Mouse (Mus musculus): Measurements from ENCODE around the gene Zfyve27.

Zfyve27 gene

GRCm38 (mm10) chr19:42237602-42238340 lies 74.0 kb downstream of the Zfyve27 start:
- DNase-seq (ENCODE audit: low read depth), result no peak

- no peak for DNase-seq (ENCODE audit: low read depth)
These were observed 74.6 kb downstream of the Zfyve27 start for GRCm38 (mm10) chr19:42238341-42238715.

GRCm38 (mm10) chr19:42240881-42241280 lies 77.1 kb downstream of the Zfyve27 start:
- no peak for DNase-seq (ENCODE audit: low read depth)

- no peak for DNase-seq (ENCODE audit: low read depth)
These were observed 79.7 kb downstream of the Zfyve27 start for GRCm38 (mm10) chr19:42243401-42243800.

Data from c-Kit-positive CD71-negative TER-119-negative erythroid progenitor cells, embryonic 14.5 days (primary cell).